Mouse (Mus musculus) megakaryocyte, embryonic 14.5 days (primary cell): Measurements from ENCODE around the gene 1700020L24Rik. TPM values are rescaled to one million over a fixed set of nuclear protein-coding genes. Genes with fewer than 3 reads are reported as not detected.
A peak's percentile ranks its signal among the peaks of the same experiment; 100 is the strongest.

Source experiments
- H3K27me3 ChIP-seq: replicated peaks from 2 replicates; pipeline ENCODE3; 2012; ENCODE audit warnings: inconsistent platforms
- H3K36me3 ChIP-seq: replicated peaks from 2 replicates; pipeline ENCODE3; 2012; ENCODE audit warnings: low read length, inconsistent platforms, mixed read lengths
- H3K4me1 ChIP-seq: 2 replicates; pipeline ENCODE4 v1.6.1; 2012; ENCODE audit warnings: inconsistent platforms
- H3K4me3 ChIP-seq: replicated peaks from 2 replicates; pipeline ENCODE3; 2012; ENCODE audit warnings: moderate library complexity, mild to moderate bottlenecking, inconsistent platforms
- H3K9me3 ChIP-seq: 2 replicates; pipeline ENCODE4 v1.6.1; 2012; ENCODE audit warnings: inconsistent platforms
- FLI1 ChIP-seq: IDR thresholded peaks from 2 replicates; pipeline ENCODE4 v1.6.1; 2012; ENCODE audit warnings: low read length, inconsistent platforms, mixed read lengths
- GATA1 ChIP-seq: IDR thresholded peaks from 3 replicates; pipeline ENCODE4 v1.6.1; 2012; ENCODE audit warnings: mixed read lengths, low read length, inconsistent platforms, borderline replicate concordance
- polyA plus RNA-seq: library from polyadenylated mRNA; stranded (reverse); fragments of >175 nt; gene quantifications from 2 replicates; pipeline ENCODE4 v1.2.3, GENCODE M21; 2012; ENCODE audit warnings: low replicate concordance; ENCODE audit not compliant: insufficient read depth

Gene 1700020L24Rik
- polyA plus RNA-seq, 1 experiment, result 2.3 TPM

DNA sequence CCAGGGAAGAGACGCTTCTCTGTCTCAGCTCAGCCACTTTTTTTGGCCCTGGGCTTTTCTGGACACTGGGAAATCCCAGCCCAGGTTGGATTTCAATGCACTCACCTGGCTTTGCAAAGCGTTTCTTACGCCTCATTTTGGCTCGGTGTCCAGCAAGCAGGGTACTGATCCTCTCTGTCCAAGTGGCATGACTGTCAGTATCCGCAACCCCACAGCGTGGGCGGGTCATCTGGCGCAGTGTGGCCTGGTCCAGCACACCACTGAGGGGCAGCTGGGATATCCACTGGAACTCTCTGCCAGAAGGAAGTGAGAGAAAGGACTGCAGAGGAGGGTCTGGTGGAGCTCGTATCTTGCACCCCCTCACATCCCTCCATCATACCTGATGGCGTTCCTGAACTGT is 13.8 kb downstream of the 1700020L24Rik start:
- no peak for TF ChIP-seq GATA1
- H3K36me3 ChIP-seq, result no peaks in the 10 kb centered on the region
- peaks cover 63% of the 10 kb centered on the region for H3K4me1 ChIP-seq
- H3K27me3 ChIP-seq, result peaks cover 69% of the 10 kb centered on the region
- no peak overlapping the region for H3K4me3 ChIP-seq
- no peaks in the 10 kb centered on the region for H3K9me3 ChIP-seq

DNA sequence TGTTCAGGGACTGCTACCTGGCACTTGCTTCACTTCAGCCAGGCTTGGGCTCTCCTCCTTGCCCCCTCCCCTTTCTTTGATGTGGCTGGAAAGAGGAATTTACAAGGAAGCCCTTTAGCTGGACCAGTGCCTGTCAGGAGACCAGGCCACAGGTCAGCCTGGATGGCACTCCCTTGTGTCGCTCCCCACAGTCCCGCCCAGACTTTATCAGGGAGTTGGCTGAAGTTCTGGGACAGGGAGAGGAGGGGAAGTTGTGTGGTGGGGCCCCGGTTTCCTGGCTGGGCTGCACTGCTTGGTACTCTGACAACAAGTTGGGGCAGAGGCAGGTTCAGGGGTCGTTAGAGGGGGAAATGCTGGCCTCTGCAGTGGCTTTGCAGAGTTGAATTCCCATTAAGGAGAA is 17.1 kb downstream of the 1700020L24Rik start:
- H3K4me3 ChIP-seq, result peak overlapping the region; percentile 20
- no peaks in the 10 kb centered on the region for H3K36me3 ChIP-seq
- H3K4me1 ChIP-seq, result peaks cover 39% of the 10 kb centered on the region
- H3K9me3 ChIP-seq, result no peaks in the 10 kb centered on the region
- TF ChIP-seq GATA1 (no peak), FLI1 (no peak)
- peaks cover 64% of the 10 kb centered on the region for H3K27me3 ChIP-seq

GRCm38 (mm10) chr11:83455608-83456007 is 18.1 kb downstream of the 1700020L24Rik start:
- H3K4me1 ChIP-seq, result peaks cover 30% of the 10 kb centered on the region
- H3K27me3 ChIP-seq, result peaks cover 63% of the 10 kb centered on the region
- no peak for TF ChIP-seq GATA1
- no peak for TF ChIP-seq FLI1
- H3K4me3 ChIP-seq, result no peak overlapping the region
- no peaks in the 10 kb centered on the region for H3K36me3 ChIP-seq
- H3K9me3 ChIP-seq, result no peaks in the 10 kb centered on the region

GRCm38 (mm10) chr11:83457257-83457656 is 19.8 kb downstream of the 1700020L24Rik start:
- no peak for TF ChIP-seq FLI1
- TF ChIP-seq GATA1, result no peak
- Histone ChIP-seq H3K4me3 (no peak overlapping the region), H3K4me1 (peaks cover 37% of the 10 kb centered on the region), H3K9me3 (no peaks in the 10 kb centered on the region), H3K27me3 (peaks cover 67% of the 10 kb centered on the region), H3K36me3 (no peaks in the 10 kb centered on the region)

- no peaks in the 10 kb centered on the region for H3K36me3 ChIP-seq
- H3K4me3 ChIP-seq, result no peak overlapping the region
- TF ChIP-seq GATA1 (no peak), FLI1 (no peak)
- no peaks in the 10 kb centered on the region for H3K9me3 ChIP-seq
- H3K27me3 ChIP-seq, result peaks cover 69% of the 10 kb centered on the region
- H3K4me1 ChIP-seq, result peaks cover 45% of the 10 kb centered on the region
Measured at GRCm38 (mm10) chr11:83457912-83458601, 20.6 kb downstream of the 1700020L24Rik start.

DNA sequence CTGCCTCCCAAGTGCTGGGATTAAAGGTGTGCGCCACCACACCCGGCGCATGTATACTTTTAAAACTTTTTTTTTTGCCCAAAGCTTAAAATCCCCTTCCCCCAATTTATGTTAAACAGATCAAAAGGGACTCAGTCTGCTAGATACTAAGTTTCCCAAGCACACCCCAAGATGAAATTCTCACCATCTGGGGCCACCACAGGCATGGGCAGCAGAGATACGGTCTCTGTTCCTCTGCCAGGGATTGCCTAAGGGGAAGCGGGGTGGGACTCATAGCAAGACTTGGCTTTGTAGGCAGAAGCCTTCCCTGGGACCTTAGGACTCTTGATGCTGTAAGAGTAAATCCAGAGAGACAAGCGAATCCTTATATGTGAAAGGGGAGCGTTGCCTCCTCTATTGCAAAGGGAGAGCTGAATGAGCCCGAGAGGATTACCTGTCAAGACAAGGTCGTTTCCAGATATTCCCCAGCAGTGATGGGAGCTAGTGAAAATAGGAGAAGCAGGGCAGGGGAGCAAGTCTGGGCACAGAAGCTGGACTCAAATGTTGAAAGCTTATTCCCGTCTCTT is 24.1 kb downstream of the 1700020L24Rik start:
- TF ChIP-seq GATA1, result no peak
- TF ChIP-seq FLI1, result no peak
- Histone ChIP-seq H3K4me1 (peaks cover 27% of the 10 kb centered on the region), H3K27me3 (peaks cover 87% of the 10 kb centered on the region), H3K36me3 (no peaks in the 10 kb centered on the region), H3K4me3 (no peak overlapping the region), H3K9me3 (no peaks in the 10 kb centered on the region)

DNA sequence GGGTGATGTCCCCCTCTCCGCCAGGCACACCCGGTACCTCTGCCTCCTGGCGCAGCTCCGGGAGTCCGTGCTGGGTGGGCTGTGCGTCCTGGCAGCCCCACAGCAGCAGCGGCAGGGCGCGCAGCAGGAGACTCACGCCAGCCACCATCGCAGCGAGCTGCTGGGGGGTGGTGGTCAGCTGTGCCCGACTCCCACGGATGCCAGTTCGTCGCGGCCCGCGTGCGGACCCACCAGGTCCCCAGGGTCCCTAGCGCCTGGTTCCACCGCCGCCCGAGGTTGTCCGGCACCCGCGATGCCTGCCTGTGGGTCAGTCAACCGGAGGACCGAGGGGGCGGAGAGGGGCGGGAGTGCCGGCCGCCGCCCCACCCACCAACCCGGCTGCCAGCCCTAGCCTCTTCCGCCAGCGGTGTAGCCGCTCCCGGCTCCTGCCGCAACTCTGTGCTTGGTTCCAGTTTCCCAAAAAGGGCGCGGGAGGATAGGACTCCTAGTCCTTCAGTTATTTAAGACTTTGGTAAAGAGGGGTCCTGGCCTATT is 25.3 kb downstream of the 1700020L24Rik start, which contains the start of gene Mmp28:
TSS of gene Mmp28 (minus strand) at position 361 of the 534 bp plus-strand sequence.
- H3K36me3 ChIP-seq, result no peaks in the 10 kb centered on the region
- H3K4me1 ChIP-seq, result peaks cover 34% of the 10 kb centered on the region
- TF ChIP-seq GATA1 (no peak), FLI1 (no peak)
- peak within 1 kb of the TSS; percentile 95 for H3K4me3 ChIP-seq
- H3K27me3 ChIP-seq, result peaks cover 82% of the 10 kb centered on the region
- 0 out of 2 replicates have a peak, but pooled peaks cover 5% of the 10 kb centered on the region for H3K9me3 ChIP-seq

DNA sequence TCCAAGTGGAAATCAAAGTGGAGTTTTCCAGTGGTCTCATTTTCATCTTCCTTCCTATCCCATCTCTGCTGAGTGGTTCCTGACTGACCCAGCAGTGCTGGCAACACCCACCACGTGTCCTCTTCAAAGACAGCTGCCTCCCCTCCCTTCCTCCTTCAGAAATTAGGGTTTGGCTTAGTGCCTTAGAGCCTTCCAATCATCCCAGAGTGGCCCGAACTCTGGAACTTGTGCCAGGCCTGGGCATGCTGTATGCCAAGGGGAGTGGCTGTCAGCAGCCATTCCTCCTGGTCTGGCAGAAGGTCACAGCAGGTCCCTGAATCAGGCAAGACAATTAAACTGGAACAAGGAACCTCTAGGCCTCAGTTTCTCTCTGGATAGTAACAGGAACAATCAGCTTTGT is 28.5 kb downstream of the 1700020L24Rik start:
- peaks cover 70% of the 10 kb centered on the region for H3K27me3 ChIP-seq
- TF ChIP-seq FLI1, result no peak
- no peak for TF ChIP-seq GATA1
- H3K36me3 ChIP-seq, result peaks cover 3% of the 10 kb centered on the region
- peaks cover 19% of the 10 kb centered on the region for H3K9me3 ChIP-seq
- H3K4me3 ChIP-seq, result no peak overlapping the region
- H3K4me1 ChIP-seq, result peaks cover 34% of the 10 kb centered on the region

DNA sequence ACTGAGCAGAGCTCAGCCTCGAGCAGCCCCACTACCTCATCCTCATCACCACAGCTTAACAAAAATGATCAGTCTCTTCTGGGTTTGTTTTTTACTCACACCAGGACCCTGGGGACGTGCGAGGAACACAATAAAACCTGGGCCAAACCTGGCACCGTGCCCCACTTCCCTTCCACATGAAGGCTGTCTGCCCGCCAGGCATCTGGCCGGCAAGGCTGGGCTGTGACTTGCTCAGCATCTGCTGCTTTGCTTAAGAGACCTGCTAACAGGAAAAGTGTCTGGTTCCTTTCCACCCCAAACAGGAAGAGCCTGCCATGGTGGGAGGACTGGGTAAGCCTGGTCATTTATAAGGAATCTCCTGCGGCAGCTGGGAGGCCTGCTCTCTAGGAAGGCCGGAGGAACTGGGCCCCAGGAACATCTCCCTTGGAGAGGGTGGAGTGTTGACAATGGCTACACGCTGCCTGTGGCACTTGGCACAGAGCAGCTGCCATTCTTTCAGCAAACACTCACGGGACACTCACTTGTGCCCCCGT is 29.7 kb downstream of the 1700020L24Rik start:
- H3K9me3 ChIP-seq, result peaks cover 19% of the 10 kb centered on the region
- TF ChIP-seq FLI1, result no peak
- TF ChIP-seq GATA1, result no peak

DNA sequence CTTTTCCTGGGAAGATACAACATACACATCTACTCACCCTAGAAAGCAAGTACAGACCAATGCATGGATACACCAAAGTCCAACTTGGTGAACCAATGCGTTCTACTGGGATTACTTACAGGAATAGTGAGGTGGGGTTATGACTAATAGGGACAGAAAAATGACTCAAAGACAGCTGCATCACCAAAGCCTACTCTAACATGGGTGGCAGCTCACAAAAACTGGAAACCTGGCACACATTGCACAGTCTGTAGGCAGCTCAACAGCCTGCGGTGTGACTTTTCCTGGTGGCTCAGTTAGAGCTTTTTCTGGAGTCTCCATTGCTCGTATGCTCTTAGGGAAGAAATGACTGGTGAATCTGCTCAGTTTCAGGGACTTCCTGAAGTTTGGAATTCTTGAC is 31.3 kb downstream of the 1700020L24Rik start:
- TF ChIP-seq GATA1, result no peak
- no peak for TF ChIP-seq FLI1
- Histone ChIP-seq H3K4me3 (no peak overlapping the region), H3K27me3 (peaks cover 44% of the 10 kb centered on the region), H3K4me1 (peaks cover 26% of the 10 kb centered on the region), H3K9me3 (peaks cover 19% of the 10 kb centered on the region), H3K36me3 (peaks cover 3% of the 10 kb centered on the region)

More for the DNA sequence above, 29.7 kb downstream of the 1700020L24Rik start:
- H3K4me1 ChIP-seq, result peaks cover 37% of the 10 kb centered on the region
- H3K36me3 ChIP-seq, result peaks cover 3% of the 10 kb centered on the region
- H3K27me3 ChIP-seq, result peaks cover 60% of the 10 kb centered on the region
- peak overlapping the region; percentile 4 for H3K4me3 ChIP-seq
